ENCODE assay signal across 19 mouse cellular contexts in genomic region chr8:77329783-77330182, GRCm38 (mm10).
"Had no signal": no experiment of that assay in that cellular context is flagged by ENCODE, and none has a peak within 500 bp of the region (broad histone marks: within the 10 kb centered on the region; RNA-seq: fewer than 3 reads in every experiment).

No protein-coding gene starts in this region.

- H3K27ac ChIP-seq: intestine, embryonic 15.5 days; liver, embryonic 13.5 days; lung, embryonic 15.5 days; macrophage; midbrain, embryonic 15.5 days; neural tube, embryonic 12.5 days; stomach, embryonic 15.5 days had no signal

- H3K4me2 ChIP-seq: intestine, embryonic 15.5 days; limb, embryonic 12.5 days; liver, embryonic 13.5 days; lung, embryonic 15.5 days; midbrain, embryonic 11.5 days; midbrain, embryonic 15.5 days; neural tube, embryonic 12.5 days; stomach, embryonic 15.5 days had no signal

- DNase-seq: kidney, adult 2 months; kidney, postnatal 25 days; layer of hippocampus, adult 9-11 months; layer of hippocampus, postnatal 36 days; liver, embryonic 13.5 days; liver, postnatal 0 days; lung, postnatal 14 days; right cerebral cortex, postnatal 14 days; thymus, adult 2 months; thymus, postnatal 25 days had no signal

- ATAC-seq: intestine, embryonic 15.5 days; liver, postnatal 0 days had no signal

- H3K4me3 ChIP-seq: intestine, embryonic 15.5 days; limb, embryonic 12.5 days; liver, embryonic 13.5 days; lung, embryonic 15.5 days; megakaryocyte, embryonic 14.5 days; midbrain, embryonic 15.5 days; neural tube, embryonic 12.5 days; stomach, embryonic 15.5 days had no signal

- H3K4me1 ChIP-seq: intestine, embryonic 15.5 days; lung, embryonic 15.5 days; stomach, embryonic 15.5 days had no signal

- H3K27me3 ChIP-seq: intestine, embryonic 15.5 days; limb, embryonic 12.5 days; liver, embryonic 13.5 days; lung, embryonic 15.5 days; megakaryocyte, embryonic 14.5 days; midbrain, embryonic 15.5 days; neural tube, embryonic 12.5 days; stomach, embryonic 15.5 days had no signal

- H3K9me3 ChIP-seq: intestine, embryonic 15.5 days; limb, embryonic 12.5 days; liver, embryonic 13.5 days; lung, embryonic 15.5 days; midbrain, embryonic 15.5 days; neural tube, embryonic 12.5 days; stomach, embryonic 15.5 days had no signal

- H3K9ac ChIP-seq: intestine, embryonic 15.5 days; limb, embryonic 12.5 days; liver, embryonic 13.5 days; liver, postnatal 0 days; lung, embryonic 15.5 days; midbrain, embryonic 15.5 days; neural tube, embryonic 12.5 days; stomach, embryonic 15.5 days had no signal

- H3K36me3 ChIP-seq: lung, embryonic 15.5 days; midbrain, embryonic 15.5 days; neural tube, embryonic 12.5 days had no signal
